Mouse (Mus musculus): ENCODE measurements around the gene Gm36176.

- TF ChIP-seq CTCF (IDR thresholded peaks at IDR 0.05; ENCODE audit: low read depth) (no peak), EP300 (IDR thresholded peaks at IDR 0.05; ENCODE audit: low read depth) (no peak)
Measured at GRCm38 (mm10) chr10:77880305-77880704, 33.7 kb downstream of the Gm36176 start.

Data from heart, postnatal 0 days (tissue).